Mouse (Mus musculus) heart, adult 9 months (tissue): ENCODE data around the gene Ddr1.

Experiments
- DNase-seq, 2 experiments: peaks; one replicate each; pipeline ENCODE4 v3.0.0; 2022; ENCODE audit warnings: low spot score in 2 of 2

Ddr1 gene

DNA sequence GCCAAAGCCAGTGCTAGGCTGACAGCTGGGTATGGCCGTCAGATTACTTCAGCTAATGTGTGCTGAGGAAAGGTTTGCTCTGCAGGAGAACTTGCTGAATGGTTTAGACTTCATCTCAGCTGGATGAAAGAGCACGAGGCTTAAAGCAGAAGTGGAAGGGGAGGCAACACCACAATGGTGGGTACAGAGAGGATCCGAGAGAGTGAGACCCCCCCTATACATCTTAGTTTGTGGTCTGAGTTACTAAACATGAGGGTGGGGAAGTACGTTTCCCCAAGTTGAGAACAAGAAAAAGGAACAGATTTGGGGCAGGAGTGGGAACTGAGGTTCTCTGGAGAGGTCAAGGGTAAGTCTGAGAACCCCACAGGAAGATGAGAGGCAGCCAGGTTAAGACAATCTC is 12.1 kb downstream of the Ddr1 start:
- DNase-seq = no peak

DNA sequence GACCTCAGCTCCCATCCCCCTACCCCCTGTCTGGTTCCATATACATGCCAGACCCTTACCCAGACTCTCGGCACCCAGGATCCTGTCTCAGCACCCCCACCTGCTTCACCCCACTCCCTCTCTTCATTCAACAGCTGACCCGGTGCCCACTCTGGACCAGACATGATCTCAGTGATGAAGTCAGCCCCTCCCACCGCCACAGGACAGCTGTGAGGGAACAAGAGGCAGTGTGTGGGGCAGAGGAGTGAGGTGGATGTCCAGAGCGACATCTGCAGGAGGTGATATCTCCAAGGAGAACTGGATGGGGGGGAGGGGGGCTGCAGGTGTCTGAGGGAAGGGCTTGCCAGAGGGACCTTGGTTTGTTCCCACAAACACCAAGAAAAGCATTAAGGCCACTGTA is 12.6 kb downstream of the Ddr1 start:
- DNase-seq = no peak

DNA sequence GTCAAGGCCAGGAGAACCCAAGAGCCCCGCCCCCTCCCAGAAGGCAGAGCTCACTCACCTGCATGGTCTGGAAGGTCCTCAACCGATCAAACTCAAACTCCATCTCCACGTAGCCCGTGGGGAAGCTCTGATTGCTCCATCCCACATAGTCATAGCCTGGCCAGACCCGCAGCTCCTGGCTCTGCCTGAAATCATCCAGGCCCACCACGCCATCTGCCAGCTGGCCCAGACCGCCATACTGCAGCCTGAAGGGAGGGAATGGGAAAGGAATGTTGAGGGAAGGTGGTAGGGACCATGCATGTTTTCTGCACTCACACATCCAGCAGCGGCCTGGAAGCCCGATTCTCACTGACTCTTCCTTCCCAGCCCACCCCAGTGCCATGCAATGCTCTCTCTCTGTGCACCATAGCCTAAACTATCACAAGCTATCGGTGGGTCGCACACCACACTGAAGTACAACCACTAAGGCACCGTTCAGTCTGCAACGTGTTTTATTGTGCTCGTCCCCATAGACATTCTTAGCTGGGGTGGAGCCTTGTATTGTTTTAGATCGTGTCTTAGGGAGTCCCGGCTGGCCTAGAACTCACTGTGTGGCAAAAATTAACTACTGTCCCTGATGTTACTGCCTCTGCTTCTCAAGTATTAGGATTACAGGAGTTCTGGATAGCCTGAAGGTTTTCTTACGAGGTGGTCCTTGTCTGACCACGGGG is 14.3 kb downstream of the Ddr1 start:
- DNase-seq = no peak

DNA sequence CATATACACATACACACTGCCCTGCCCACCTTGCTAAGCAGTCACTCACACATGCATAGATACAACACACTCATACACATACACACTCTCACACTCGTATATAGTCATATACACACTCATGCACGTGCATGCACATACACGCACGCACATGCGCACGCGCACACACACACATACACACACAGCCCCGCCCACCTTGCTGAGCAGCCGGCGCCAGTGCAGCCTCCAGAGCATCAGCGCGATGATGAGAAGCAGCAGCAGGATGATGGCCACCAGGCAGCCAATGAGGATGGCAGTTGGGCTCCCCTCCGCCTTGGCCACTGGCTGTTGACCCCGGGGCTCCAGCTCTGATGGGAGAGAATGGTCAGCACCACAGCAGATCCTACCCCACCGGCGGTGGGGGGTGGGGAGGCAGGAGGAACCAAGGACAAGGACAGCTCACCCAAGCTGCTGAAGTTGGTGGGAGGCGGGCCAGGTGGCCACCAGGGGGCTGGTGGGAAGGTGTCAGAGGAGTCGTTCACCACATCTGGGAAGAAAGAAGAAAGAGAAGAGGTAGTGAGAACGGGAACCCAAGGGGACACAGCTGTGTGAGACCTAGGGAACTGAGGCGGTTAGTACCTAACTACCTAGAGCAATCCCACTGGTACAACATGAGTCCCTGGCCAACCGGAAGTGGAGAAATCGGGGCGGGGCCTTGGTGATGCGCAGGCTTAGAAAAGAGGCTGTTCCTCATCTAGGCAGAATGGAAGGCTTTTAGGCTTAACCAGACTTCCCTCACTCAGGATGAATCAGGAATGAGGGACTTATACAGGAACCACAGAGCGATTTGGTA is 15.9 kb downstream of the Ddr1 start:
- DNase-seq = no peak

DNA sequence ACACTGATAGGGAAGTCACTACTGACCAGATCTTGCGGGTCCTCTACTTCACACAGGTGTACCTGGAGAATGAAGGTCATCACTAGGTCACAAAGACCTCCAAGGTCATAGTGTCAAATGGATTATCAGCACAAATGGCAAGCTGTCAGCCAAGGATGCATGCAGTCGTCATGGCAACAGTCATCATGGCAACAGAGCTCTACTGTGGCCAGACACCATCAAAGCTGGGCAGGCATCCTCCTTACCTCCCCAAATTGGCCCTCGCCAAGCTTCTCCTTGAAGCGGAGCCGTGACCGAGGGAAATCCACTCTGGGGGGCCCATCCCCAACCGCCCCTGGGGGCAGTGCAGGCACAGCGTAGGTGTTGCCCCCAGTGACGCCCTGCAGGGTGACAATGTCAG is 19.4 kb downstream of the Ddr1 start:
- DNase-seq = no peak

DNA sequence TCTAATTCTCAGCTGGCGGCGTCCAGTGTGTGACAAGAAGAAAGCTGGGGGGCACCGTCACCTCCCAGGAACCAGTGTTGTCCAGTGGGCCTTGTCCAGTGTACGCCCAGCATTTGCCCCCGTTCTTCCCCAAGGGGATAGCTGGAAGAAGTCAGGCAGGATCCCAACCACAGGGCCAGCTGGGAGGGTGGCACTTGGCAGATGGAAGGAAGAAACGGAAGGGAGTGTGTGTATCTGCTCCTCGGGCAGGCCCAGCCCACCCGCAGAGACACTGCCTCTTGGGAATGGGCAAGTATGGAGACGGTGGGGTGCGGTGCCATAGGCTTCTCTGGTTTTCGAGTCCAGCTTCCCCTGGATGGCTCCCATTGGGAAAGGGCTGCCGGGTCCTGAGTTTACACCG is 22.4 kb downstream of the Ddr1 start:
- no peak for DNase-seq

DNA sequence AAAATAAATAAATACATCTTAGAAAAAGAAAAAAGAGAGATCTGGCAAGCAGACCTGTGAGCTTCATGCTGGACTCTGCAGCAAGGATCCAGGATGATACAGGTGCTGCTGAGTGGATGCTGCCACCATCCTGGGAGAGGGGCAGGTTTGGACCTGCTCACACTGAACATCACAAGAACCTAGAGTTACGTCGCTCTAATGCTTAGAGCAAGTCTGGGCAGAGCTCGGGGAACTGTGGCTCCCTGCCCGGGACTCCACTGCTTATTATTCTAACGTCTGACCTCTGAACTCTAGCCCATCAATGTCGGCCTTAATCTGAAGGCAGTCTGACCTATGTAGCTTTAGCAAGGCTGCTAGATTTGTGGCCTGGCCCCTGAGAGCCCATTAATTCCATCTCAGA is 23.8 kb downstream of the Ddr1 start:
- no peak for DNase-seq

DNA sequence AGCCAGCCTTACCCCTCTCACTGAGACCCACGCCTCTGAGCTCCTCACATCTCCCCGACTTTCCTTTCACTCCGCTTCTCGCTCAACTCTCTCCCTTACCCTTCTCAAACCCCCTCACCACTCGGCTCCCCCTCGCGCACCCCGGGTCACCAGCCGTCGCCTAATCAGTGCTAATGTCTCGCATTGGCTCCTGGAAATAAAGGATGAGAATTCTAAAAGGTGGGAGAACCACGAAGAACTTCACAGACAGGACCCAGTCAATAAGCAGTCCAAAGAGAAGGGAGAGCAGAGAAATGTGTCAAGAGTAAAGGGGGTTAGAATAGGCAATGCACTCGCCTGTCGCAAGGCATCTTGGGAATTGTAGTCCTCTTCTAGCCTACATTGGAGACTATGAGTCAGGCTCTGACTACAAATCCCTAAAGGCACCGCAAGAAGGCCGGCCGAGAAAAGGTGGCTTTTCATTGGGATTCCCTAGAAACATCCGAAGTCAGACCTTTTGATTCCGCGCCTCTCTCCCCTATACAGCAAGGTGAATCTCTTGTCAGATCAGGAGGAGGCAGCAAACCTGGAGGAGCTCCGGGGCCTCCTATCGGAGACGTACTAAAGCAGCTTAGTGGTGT is 30.9 kb downstream of the Ddr1 start, which contains the start of gene Gtf2h4:
Gtf2h4 (minus strand) TSS at position 324 of the 620 bp plus-strand sequence.
- peak; percentile 88 to 94 for DNase-seq

DNA sequence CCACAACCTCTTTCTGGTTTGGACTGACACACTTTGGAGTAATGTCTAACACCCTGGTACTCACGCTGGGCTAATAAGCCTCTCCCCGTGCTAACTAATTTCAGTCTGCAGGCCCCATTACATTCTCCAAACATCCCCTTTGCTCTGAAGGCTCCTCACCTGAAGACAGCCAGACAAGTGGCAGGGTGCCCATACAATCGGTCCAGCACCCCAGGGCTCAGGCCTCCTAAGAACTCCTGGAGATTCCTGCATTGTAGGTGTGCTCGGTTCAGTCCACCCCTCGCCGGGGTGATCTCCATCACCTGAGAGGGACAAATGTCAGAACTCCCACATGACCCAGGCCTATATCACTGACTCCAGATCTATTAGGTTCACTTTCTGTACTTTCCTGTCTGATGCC is 31.9 kb downstream of the Ddr1 start:
- no peak for DNase-seq

DNA sequence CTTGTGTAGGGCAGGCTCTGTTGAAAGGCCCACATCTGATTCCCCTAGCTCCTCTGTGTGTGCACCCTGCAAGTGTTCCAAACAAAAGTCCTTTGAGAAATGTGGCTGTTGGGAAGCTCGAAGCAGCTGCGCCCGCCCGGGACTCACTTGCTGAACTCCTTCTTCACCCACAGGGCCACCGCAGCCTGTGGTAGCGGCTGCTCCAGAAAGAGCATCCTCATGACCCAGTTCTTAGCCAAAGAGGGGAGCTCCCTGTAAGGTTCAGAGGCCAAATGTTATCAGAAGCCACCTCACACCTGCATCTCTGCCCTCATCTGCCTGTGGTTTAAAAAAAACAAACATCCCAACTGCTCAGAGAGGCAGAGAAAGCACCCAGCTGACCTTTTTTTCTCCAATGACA is 32.6 kb downstream of the Ddr1 start:
- DNase-seq = no peak

DNA sequence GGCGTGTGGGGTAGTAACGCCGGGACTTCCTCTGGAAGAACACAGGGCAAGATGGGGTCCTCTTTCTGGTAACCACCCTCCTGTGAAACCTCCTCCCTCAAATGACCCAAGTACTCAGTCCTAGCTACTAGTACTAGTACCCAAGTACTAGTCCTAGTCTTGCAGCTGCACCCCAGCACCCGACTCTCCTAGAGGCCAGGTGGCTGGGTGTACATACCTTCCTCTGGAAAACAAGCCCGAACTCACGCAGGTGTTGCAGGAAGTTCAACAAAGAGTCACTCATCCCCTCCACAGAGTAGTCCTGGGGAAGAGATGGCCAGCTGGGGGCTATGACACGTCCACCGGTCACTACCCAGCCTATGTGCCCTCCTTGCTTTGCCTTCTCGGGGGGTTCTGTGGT is 34.7 kb downstream of the Ddr1 start:
- no peak for DNase-seq

DNA sequence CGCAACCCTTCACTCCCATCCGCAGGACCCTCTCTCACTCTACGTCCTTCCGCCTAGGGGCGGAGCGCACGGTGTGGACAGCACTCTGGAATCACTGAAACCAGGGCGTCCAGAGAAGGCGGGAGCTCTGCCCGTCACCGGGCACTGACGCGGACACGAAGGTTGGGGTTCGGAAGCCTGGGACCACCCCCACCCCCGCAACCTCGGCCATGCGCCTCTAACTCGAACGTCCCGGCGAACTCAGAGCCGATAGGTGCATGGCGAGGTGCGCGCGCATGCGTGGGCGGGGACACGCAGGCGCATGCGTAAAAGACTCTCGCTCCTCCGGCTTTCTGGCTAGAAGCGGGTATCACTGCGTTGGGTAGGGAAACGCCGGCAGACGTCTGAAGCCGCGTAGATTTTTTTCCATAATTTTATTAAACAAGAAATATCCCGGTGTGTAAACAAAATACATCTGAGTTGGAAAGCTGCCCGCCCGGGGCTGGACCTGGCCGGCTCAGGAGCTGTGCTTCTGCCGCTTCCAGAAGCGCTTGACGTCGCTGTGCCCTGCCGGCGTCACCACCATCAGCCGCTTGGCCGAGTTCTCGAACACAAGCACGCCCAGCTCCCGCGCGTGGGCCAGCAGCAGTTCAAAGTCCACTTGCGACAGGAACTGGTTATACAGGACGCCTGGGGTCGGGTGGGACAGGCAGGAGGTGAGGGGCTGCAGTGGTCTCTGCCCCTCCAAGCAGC is 36.9 kb downstream of the Ddr1 start, which contains the start of gene Vars2:
Vars2 (minus strand) TSS at position 259 of the 732 bp plus-strand sequence.
- DNase-seq = peak; percentile 96 to 98

DNA sequence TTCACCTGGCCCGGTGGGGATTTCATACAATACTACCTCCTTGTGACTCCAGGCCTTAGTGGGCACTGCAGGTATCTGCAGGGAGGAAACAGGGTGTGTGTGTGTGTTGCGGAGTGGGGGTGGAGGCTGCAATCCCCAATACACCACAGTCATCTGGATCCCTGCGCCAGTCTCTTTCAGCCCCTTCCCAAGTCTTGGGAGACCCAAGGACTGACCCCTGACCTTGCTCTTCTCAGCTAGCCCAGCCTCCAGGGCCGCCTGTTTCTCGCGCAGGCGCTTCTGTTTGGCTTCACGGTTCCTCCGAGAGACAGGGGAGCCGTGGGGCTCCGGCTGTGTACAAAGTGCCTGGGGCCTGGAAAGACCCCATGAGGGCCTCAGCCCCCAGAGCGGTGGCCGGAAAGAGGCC is 37.6 kb downstream of the Ddr1 start:
- DNase-seq = no peak

DNA sequence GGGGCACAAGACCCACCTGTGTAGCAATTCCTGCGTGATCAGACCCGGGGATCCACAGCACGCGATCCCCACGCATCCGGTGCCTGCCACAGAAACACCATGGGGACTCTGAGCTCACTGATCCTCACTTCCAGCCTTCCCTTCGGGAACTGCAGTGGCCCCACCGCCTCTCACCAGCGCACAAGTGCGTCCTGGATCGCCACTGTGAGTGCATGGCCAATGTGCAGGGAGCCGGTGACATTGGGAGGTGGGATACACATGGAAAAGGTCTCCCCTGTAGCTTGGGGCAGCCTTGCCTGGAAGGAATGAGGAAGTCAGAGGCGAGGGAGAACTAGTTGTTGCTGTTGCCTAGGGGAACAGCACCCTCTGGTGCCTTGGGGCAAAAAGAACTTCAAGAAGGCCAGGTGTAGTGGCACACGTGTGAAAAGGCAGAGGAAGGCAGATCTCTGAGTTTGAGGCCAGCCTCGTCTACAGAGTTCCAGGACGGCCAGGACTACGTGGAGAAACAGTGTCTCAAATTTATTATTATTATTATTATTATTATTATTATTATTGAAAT is 38.4 kb downstream of the Ddr1 start:
- DNase-seq = no peak

DNA sequence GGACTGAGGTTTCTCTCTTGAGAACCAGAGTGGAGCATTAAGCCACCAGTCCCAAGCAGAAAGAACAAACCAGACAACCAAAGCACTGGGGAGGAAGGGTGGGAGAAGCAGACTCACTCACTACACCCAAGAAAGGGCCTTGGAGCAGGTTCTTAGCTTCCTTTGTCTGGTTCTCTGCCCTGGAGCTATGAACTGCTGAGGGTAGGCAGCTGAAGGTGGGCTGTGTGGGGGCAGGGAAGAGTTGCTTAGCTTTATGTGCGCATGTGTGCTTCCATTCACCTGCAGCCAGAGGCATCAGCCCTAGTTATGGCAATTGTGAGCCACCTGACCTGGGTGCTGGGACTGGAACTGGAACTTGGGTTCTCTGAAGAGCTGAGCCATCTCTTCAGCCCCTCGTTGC is 51.3 kb downstream of the Ddr1 start:
- DNase-seq = no peak

DNA sequence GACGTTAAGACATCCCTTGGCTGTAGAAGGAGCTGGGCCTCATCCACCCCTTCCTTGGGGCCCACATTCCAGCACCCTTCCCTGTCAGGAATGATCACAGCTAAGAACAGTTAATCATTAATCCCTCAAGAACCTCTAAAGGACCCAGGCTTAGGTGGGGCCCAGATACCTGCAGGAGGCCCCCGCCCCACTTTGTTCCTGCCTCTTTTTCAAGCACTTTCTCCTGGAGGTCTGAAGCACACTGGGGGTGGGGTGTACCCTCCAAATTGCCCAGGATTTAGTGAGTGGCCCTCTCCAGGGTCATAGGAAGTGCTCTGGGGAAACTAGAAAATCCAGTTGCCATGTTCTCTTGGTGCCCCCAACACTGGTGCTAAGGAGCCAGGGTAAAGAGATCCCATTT is 55.0 kb downstream of the Ddr1 start:
- DNase-seq = no peak

DNA sequence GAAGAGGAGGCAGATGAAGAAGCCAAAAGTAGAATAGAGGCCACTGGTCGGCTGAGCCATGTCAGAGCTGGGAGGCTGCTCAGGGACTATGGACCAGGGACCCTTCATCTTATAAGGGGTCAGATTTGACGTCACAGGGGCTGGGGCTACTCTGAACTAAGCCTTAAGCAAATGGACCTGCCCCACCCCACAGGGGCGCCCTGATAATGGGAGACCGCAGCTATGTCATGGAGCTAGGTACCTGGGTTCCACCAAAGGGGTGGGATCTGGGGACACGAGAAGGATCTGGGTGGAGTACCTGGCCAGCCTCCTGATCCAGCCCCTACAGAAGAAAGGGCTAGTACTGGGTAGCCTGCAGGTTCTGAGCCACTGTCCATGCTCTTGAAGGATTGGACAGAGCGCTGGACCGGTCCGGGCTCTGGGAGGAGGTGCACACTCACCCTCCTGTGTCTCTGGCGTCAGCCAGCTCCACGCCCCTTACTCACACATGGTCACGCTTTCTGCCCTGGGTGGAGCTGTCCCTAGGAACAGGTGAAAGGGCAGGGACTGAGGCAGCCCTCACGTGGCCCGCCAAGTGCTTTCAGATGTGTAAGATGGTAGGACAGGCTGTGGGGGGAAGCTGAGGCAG is 60.7 kb downstream of the Ddr1 start, which contains the start of gene Mucl3:
Mucl3 (minus strand) TSS at position 87 of the 628 bp plus-strand sequence.
- no peak for DNase-seq

DNA sequence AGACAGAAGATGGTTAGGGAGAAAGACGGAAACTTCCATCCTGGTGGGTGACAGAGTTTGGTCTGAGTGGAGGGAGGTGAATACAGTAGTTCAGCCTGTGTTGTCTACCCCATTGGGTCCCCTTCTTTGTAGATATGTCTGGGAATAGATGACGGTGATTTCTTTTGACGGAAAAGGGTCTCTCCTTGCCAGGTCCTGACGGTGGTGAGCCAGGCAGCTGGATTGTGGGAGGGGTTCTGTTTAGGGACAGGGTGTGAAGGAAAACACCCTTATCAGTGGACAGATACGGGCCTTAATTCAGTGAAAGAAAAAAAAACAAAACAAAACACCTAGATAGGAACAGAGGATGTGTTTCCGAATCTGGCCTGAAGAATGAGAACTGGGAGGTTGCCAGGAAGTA is 65.1 kb downstream of the Ddr1 start:
- no peak for DNase-seq

DNA sequence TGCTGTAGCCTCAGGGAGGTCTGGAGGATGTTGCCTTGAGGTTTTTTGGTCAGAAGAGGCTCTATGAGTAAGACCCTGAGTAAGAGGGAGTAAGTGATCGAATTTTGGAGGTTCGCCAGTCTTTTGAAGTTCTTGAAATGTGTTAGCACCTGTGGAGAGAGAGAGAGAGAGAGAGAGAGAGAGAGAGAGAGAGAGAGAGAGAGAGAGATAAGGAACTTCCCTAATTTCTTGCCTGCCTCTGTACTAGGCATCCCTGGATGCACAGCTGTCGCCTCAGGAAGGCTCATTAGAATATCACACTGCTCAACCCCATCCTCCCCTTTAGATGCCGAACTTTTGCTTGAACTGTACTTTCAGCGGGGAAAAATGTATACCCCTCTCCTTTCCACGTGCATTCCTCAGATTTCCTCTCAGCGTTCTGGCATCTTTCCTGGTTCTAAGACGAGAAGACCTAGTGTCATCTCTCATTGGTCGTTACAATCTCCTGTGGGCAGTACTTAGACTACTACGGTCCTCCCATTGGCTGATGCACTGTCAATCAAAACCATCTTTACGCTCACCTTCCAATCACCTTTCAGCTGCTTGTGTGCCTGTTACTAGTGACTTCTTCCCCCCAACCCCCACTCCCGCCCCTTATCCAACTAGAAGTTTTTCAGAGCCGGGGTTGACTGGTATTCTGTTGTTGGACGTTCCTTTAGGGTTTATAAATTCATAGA is 65.8 kb downstream of the Ddr1 start:
- peak; percentile 77 to 79 for DNase-seq

DNA sequence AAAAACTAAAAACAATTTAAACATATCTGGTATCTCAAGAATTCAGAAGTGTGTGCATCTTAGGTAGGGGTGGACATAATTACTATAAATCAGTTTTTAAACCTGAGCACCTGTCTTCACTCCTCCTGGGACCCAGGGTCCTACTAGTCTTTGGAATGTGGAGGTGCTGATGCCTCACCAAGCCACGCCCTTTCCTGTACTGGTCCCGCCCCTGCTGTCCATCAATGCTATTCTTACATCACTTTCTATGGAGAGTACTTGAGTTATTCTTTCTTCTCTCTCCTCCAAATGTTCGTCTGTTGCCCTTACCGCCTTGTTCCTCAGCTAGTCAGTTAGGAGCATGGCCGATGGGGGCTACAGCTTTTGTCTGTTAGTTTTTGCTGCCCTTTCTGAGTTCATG is 68.1 kb downstream of the Ddr1 start:
- DNase-seq = peak in 1 of 2 experiments; percentile 27
